Mouse (Mus musculus) stomach, postnatal 0 days (tissue): Measurements from ENCODE around the gene Agxt.

ENCODE experiments used
- CTCF ChIP-seq: IDR thresholded peaks from 2 replicates; pipeline ENCODE4 v1.5.1; 2016; ENCODE audit warnings: antibody characterized with exemption, low read depth, mild to moderate bottlenecking, moderate library complexity
- EP300 ChIP-seq: optimal IDR thresholded peaks from 2 replicates; pipeline ENCODE3; 2016; ENCODE audit warnings: antibody characterized with exemption

DNA sequence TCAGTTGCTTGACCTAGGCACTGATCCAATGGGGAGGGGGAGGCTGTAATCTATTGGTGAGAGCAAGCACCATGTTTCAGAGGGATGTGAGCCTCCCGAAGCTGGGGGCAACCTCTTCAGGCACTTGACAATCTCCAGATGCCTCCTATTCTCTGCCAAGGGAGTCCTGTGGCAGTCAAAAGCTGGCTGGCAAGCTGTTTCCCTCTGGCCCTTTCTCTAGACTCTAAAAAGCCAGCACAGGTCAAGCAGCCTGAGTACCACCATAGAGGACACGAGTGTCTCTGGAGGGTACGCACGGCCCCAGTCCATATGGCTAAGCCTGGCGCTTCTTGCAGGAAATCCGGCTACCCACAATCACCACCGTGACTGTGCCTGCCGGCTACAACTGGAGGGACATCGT, 9.1 kb downstream of the Agxt start:
- no peak for TF ChIP-seq CTCF
- TF ChIP-seq EP300 = no peak
